Mouse (Mus musculus) thymus, adult 2 months (tissue): ENCODE measurements around the gene N4bp2l2.

Source experiments
- CTCF ChIP-seq: fragments of 200-500 bp; IDR thresholded peaks from 2 replicates; pipeline ENCODE4 v1.5.1; 2012; ENCODE audit warnings: mild to moderate bottlenecking, control low read depth, low read length, moderate library complexity, borderline replicate concordance; ENCODE audit not compliant: control insufficient read depth, poor library complexity, insufficient read depth; ENCODE audit errors: extremely low read depth
- POLR2A ChIP-seq: fragments of 200-500 bp; IDR thresholded peaks from 2 replicates; pipeline ENCODE4 v1.6.1; 2012; ENCODE audit warnings: mild to moderate bottlenecking, low read length, control low read depth, moderate library complexity; ENCODE audit not compliant: control insufficient read depth, poor library complexity, insufficient read depth; ENCODE audit errors: extremely low read depth

DNA sequence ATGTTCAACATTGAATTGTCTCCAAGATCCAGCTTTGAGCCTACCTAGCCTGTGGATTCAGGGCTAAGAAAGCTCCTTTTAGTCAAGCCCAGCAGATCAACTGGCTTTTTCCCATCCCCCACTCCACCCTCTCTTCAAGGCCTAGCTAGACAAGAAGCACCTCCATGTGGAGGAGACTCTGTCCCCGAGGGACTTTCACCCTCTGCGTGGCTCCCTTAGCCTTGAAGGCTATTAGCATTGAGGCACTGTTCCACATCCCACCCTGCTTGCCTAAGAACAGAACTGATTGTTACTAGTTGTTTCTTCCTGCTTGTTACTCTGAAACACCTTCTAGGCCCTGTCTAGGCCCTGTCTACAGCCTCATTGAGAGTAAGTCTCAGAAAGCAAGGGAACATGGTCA is 76.0 kb downstream of the N4bp2l2 start:
- TF ChIP-seq CTCF (no peak), POLR2A (no peak)
